Mouse (Mus musculus) kidney, adult 2 months (tissue): ENCODE data around the gene Insr.

Experiments used
- CTCF ChIP-seq: fragments of 200-500 bp; conservative IDR thresholded peaks from 2 replicates; pipeline ENCODE4 v1.5.1; 2011; ENCODE audit warnings: low read depth, mild to moderate bottlenecking, control low read depth, low read length, moderate library complexity, mixed read lengths; ENCODE audit not compliant: insufficient read depth, insufficient read length
- POLR2A ChIP-seq: fragments of 200-500 bp; IDR thresholded peaks from one replicate; pipeline ENCODE4 v1.6.1; 2011; ENCODE audit warnings: low read depth, low read length, control low read depth

DNA sequence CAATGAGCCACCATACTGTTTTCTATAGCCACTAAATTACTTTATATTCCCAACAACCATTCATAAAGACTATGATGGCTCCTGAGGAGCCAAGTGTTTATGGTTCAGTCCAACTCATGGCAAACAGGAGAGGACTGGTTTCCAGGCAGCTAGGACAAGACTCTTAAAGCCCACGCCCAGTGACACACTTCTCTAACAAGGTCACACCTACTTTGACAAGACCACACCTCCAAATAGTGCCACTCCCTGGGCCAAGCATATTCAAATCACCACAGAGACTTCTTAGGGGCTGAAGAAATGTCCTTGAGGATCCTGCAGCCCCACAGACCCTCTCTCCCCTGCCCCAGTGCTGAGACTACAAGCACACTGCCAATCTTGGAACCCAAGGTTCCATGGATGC is 64.8 kb downstream of the Insr start:
- TF ChIP-seq CTCF (no peak), POLR2A (no peak)
